Mouse (Mus musculus) limb, embryonic 14.5 days (tissue): ENCODE measurements at regions not wholly inside any gene's neighbourhood (a gene's known extent, or its start where the extent isn't known, plus 50 kb on each side); places are given as distances from the start of the nearest gene placed in this dataset.

Experiments used
- ATAC-seq: fragments of 200-750 bp; cut with Nextera tagmentation; 2 replicates; pipeline ENCODE4 v1.8.0; 2017; ENCODE audit warnings: low read depth, moderate number of reproducible peaks, moderate TSS enrichment; ENCODE audit not compliant: low FRiP score
- DNase-seq: peaks from one replicate; pipeline ENCODE4 v3.0.0-alpha.2; 2015; ENCODE audit warnings: low spot score
- H3K27ac ChIP-seq: fragments of 300-500 bp; sonication (generic); replicated peaks from 2 replicates; pipeline ENCODE4 v1.5.1; 2014; ENCODE audit warnings: low read depth, mild to moderate bottlenecking, low read length, moderate library complexity, mixed read lengths
- H3K27me3 ChIP-seq: fragments of 300-500 bp; sonication (generic); 2 replicates; pipeline ENCODE4 v1.6.1; 2014; ENCODE audit warnings: low read length, mixed read lengths; ENCODE audit not compliant: control insufficient read depth, insufficient read depth
- H3K36me3 ChIP-seq: fragments of 300-500 bp; sonication (generic); 2 replicates; pipeline ENCODE4 v1.6.1; 2014; ENCODE audit warnings: mild to moderate bottlenecking, low read length, moderate library complexity, mixed read lengths; ENCODE audit not compliant: control insufficient read depth, insufficient read depth
- H3K4me1 ChIP-seq: fragments of 300-500 bp; sonication (generic); 2 replicates; pipeline ENCODE4 v1.6.1; 2014; ENCODE audit warnings: antibody characterized with exemption, low read length, mixed read lengths; ENCODE audit not compliant: control insufficient read depth, insufficient read depth
- H3K4me2 ChIP-seq: fragments of 300-500 bp; sonication (generic); replicated peaks from 2 replicates; pipeline ENCODE4 v1.6.1; 2014; ENCODE audit warnings: low read depth, mild to moderate bottlenecking, low read length, moderate library complexity; ENCODE audit not compliant: severe bottlenecking
- H3K4me3 ChIP-seq: fragments of 300-500 bp; sonication (generic); replicated peaks from 2 replicates; pipeline ENCODE4 v1.5.1; 2014; ENCODE audit warnings: low read length
- H3K9ac ChIP-seq: fragments of 300-500 bp; sonication (generic); 2 replicates; pipeline ENCODE4 v1.6.1; 2014; ENCODE audit warnings: mild to moderate bottlenecking, low read depth, low read length, moderate library complexity; ENCODE audit not compliant: severe bottlenecking
- H3K9me3 ChIP-seq: fragments of 300-500 bp; sonication (generic); 2 replicates; pipeline ENCODE4 v1.6.1; 2016; ENCODE audit warnings: low read length; ENCODE audit not compliant: control insufficient read depth
- POLR2A ChIP-seq: fragments of 200-500 bp; IDR thresholded peaks from 2 replicates; pipeline ENCODE4 v1.8.0; 2012; ENCODE audit warnings: inconsistent platforms, mild to moderate bottlenecking, moderate library complexity, borderline replicate concordance; ENCODE audit not compliant: insufficient read depth, insufficient read length; ENCODE audit errors: extremely low read depth
- WGBS: fragments of 180-500 bp; shearing (Covaris S2); extraction: QIAGEN DNeasy Blood & Tissue Kit; methylation state at CpG from one replicate; pipeline ENCODE4 v1.1.7; 2014; 5-methylcytosine and 5-hydroxymethylcytosine counted together

DNA sequence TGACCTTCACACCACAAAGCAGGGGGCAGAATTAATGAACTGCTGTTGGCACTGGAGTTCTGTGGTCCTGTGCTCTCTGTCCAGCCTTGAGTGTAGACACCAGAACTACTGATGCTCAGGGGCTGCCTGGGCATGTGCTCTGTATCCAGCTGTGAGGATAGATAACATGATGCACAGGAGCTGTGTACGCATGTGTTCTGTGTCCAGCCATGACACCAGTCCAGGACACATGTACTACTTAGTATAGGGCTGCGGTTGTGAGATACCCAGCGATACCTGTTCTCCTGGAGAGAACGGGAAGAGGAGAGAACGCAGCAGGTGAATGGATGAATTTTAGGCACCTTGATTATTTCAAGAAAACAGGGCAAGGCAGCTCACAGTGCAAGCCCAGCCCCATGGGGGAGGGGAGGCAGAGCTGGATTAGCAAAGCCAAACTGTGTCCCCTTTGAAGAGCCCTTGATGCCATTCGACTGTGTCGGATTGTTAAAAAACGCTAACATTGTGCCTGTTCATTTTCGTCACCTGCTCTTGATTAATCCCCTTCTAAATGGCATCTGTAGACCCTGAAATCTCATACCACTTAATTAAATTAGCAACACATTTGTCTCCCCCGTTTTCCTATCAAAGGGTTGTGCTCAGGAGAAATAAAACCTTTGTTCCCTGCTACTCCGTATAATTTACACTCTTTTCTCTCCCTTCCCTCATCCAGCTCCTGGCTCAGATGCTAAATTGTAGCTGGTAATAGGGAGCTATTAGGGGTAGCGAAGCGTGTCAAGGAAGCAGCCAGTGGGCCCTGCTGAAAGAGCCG, 218.8 kb upstream of the Irx4 start:
- Histone ChIP-seq H3K27me3 (no peaks in the 10 kb centered on the region), H3K9ac (no peak overlapping the region), H3K4me1 (no peaks in the 10 kb centered on the region), H3K27ac (no peak overlapping the region), H3K4me2 (no peak overlapping the region), H3K9me3 (no peaks in the 10 kb centered on the region), H3K4me3 (no peak overlapping the region), H3K36me3 (no peaks in the 10 kb centered on the region)
- ATAC-seq (no peak), DNase-seq (no peak)
- WGBS: 29% methylated on average over 14 of the region's 14 CpGs
- no peak for TF ChIP-seq POLR2A

DNA sequence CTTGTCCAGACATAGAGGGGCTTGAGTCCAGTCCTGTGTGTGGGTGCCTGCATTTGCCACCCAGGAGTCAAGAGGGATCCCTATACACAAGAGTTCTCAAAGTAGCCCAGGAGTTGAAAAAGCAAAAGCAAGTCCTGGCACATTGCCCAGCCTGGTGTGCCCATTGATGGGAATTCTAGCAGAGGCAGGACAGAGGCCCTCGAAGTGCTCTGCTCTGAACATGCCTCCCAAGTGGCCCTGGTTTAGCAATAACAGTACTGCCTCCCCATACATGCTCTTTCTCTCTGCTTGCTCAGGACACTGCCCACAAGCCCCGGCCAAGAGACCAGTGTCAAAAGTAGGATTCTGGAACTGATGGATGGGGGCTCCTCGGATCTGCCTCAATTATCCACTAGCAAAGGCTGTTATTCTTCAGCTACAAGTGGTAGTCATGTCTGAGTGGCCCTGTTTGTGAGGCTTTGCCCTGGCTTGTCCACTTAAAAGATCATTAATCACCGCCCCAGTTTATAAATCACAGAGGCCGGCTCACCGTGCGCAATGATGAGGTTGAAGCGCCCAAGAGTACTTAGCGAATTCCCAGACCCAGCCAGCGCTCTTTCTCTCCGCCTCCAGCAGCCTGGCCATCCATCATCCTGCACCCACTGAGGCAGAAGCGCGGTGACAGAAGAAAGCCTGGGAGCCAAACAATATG, 190.3 kb upstream of the Irx4 start:
- 29% methylated on average over 13 of the region's 13 CpGs for WGBS

DNA sequence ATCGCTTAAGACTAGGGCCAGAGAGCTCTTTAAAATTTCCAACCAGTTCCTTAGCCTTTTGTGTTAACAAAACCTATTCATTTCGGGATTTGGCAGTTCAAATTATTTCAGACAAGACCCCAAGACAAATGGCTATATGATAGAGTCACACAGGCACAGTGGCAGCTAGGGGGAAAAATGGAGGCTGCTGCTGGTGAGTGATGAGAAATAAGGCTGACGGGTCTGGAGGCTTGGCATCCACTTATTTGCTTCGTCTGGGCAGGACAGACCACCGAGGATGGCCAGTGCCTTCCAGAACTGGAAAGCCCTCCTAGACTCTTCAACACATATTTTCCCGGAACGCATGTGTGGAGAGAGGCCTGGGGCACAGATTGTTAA, 189.8 kb upstream of the Irx4 start:
- 34% methylated on average over 7 of the region's 7 CpGs for WGBS
- TF ChIP-seq POLR2A: no peak
- no peak overlapping the region for H3K4me3 ChIP-seq
- ATAC-seq (no peak), DNase-seq (no peak)
- no peaks in the 10 kb centered on the region for H3K27me3 ChIP-seq
- no peak overlapping the region for H3K9ac ChIP-seq
- no peak overlapping the region for H3K4me2 ChIP-seq
- H3K4me1 ChIP-seq: no peaks in the 10 kb centered on the region
- H3K9me3 ChIP-seq: no peaks in the 10 kb centered on the region
- H3K36me3 ChIP-seq: no peaks in the 10 kb centered on the region
- H3K27ac ChIP-seq: no peak overlapping the region

More for the DNA sequence above, 190.3 kb upstream of the Irx4 start:
- TF ChIP-seq POLR2A: no peak
- Histone ChIP-seq H3K4me3 (no peak overlapping the region), H3K4me1 (no peaks in the 10 kb centered on the region), H3K9me3 (no peaks in the 10 kb centered on the region), H3K27ac (no peak overlapping the region), H3K4me2 (no peak overlapping the region), H3K9ac (no peak overlapping the region), H3K36me3 (no peaks in the 10 kb centered on the region), H3K27me3 (no peaks in the 10 kb centered on the region)
- DNase-seq: no peak
- ATAC-seq: no peak

DNA sequence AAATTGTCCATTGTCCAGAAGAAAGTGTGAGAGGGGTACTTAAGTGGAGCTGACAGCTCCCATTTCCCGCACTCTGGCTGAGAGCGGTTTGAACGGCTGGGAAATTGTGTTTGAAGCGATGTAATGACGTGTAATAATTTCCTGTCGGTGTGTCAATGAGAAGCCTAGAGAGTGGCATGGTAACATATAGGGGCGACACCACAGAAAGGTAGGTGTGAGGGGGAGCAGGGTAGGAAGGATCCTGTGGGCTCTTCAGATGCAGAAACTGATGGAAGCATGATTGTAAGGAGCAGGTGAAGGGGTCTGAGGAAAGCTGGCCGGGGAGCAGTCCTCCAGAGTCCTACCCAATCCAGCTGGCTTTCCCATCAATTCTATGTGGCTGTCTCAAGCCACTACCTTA, 189.2 kb upstream of the Irx4 start:
- Histone ChIP-seq H3K27ac (no peak overlapping the region), H3K9ac (no peak overlapping the region), H3K4me3 (no peak overlapping the region), H3K27me3 (no peaks in the 10 kb centered on the region), H3K4me1 (no peaks in the 10 kb centered on the region), H3K36me3 (no peaks in the 10 kb centered on the region), H3K4me2 (no peak overlapping the region), H3K9me3 (no peaks in the 10 kb centered on the region)
- TF ChIP-seq POLR2A: no peak
- no peak for DNase-seq
- ATAC-seq: no peak
- 29% methylated on average over 8 of the region's 8 CpGs for WGBS

DNA sequence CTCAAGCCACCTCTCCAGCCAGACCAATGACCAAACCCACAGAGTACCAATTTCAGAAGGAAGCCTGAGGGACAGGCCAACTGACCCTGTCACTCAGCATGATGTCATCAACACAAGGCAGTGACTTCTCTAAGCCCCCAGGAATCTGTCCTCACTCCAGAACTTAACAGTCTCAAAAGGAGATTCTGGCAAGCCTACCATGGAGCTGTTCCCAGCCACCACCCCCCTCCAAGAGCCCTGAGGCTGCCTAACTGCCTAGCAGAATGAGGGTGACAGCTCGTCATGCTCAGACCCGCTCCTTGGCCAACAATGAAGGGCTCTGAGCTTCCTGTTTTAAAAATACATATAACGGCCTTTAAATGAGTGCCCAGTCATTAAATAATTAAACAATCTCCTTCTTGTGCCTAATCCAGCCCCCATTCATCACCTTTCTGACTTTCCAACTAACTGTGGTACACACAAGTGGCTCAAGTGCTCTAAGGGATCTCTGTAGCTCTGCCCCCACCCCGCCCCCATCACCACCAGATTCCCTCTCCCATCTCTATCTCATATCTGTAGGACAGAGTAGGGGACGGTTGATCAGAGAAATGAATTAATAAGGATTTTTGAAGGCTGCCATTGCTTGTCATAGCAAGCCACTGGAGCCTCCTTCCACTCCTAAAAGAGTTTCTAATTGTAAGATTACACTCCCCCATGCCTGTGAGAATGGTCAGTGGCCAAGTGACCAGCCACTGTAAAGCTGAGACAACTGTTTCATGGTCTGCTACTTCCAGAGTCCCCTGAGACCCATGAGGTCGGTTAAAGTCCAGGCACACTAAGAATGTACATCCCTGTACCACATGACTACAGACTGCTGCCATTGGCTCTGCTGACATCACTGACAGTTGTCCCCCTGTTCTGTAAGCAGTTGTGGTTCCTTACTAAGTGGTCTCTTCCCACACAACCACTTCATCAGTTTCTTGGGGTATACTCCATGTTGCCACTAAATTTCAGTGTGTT, 188.1 kb upstream of the Irx4 start:
- DNase-seq: no peak
- WGBS: 49% methylated on average over 6 of the region's 6 CpGs

More for the DNA sequence above, 188.1 kb upstream of the Irx4 start:
- Histone ChIP-seq H3K9ac (no peak overlapping the region), H3K4me3 (no peak overlapping the region), H3K4me2 (no peak overlapping the region), H3K27me3 (no peaks in the 10 kb centered on the region), H3K27ac (no peak overlapping the region), H3K36me3 (no peaks in the 10 kb centered on the region), H3K4me1 (no peaks in the 10 kb centered on the region), H3K9me3 (no peaks in the 10 kb centered on the region)
- no peak for ATAC-seq
- TF ChIP-seq POLR2A: no peak
